Mouse (Mus musculus): ENCODE data around the gene Slc4a8. TPM values are rescaled to one million over a fixed set of nuclear protein-coding genes. Genes with fewer than 3 reads are reported as not detected.
A peak's percentile ranks its signal among the peaks of the same experiment; 100 is the strongest.

Slc4a8 gene
- polyA plus RNA-seq, 1 experiment from 2014 or later: 31.1 TPM

DNA sequence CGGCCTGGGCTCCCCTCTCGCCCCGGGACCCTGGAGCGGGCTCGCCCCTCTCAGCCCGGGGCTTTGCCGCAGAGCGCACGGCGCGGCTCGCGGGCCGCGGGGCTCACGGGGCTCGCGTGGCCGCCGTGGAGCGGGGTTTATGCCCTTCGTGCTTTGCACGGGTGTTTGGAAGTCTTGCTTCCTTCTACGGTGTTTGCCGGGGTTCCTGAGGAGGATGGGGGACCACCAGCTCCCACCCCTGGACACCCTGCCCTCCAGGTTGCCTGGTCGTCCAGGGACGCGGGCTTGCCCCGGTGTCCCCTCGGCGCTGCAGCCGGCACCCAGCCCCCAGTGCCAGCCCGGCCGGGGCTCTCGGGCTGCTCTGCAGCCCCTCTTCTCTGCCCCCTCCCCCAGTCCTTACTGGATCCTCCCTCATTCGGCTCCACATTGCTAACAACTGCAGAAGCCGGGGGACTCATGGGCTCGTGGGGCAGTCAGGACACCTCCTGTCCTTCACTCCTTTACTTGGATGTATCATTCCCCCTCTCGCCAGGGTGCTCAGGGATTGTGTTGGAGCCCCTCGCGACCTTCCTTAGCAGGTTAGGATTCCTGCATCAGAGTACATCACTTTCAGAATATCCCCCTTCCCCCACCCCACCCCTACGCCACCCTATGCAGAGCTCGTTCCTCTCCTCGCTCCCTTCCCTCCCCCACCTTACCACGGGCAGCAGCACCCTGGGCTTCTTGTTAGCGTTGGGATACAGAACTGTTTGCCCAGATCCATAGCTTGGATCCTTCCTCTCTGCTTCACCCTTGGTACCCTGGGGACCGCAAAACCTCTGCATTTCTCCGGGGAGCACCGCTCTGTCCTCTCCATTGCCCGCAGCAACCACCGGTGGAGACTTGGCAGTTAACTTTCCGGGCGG lies 109.8 kb downstream of the Slc4a8 start:
- no peaks in the 10 kb centered on the region for H3K36me3 ChIP-seq (ENCODE audit: control insufficient read depth, insufficient read depth, low read length)
- peak overlapping the region; percentile 86 for H3K27ac ChIP-seq (ENCODE audit: low read length)
- under 1% methylated on average over 51 of the region's 53 CpGs for WGBS
- peak overlapping the region; percentile 96 for H3K9ac ChIP-seq (ENCODE audit: low read depth, low read length)
- peak; percentile 70 for ATAC-seq
- H3K27me3 ChIP-seq (ENCODE audit: control insufficient read depth, insufficient read depth, low read depth, low read length): peaks cover 6% of the 10 kb centered on the region; the same call in 1 of the 2 replicates
- no peaks in the 10 kb centered on the region; the same call in 1 of the 2 replicates for H3K9me3 ChIP-seq (replicated peaks; ENCODE audit: control insufficient read depth, low read length, poor library complexity, severe bottlenecking)
- H3K4me3 ChIP-seq (ENCODE audit: low read depth, low read length): peak overlapping the region; percentile 91
- H3K4me2 ChIP-seq (ENCODE audit: low read length): peak overlapping the region; percentile 82
- H3K4me1 ChIP-seq (ENCODE audit: control insufficient read depth, insufficient read depth, low read length): peaks cover 28% of the 10 kb centered on the region

- H3K4me3 ChIP-seq (ENCODE audit: low read depth, low read length): peak overlapping the region; percentile 91
- no peak for ATAC-seq
- WGBS: 6% methylated on average over 16 of the region's 16 CpGs
- peaks cover 34% of the 10 kb centered on the region for H3K4me1 ChIP-seq (ENCODE audit: control insufficient read depth, insufficient read depth, low read length)
- peaks cover 4% of the 10 kb centered on the region; the same call in 1 of the 2 replicates for H3K27me3 ChIP-seq (ENCODE audit: control insufficient read depth, insufficient read depth, low read depth, low read length)
- peak overlapping the region; percentile 82 for H3K4me2 ChIP-seq (ENCODE audit: low read length)
- peak overlapping the region; percentile 2; the same call in 1 of the 2 replicates for H3K9ac ChIP-seq (ENCODE audit: low read depth, low read length)
- H3K27ac ChIP-seq (ENCODE audit: low read length): no peak overlapping the region
- H3K36me3 ChIP-seq (ENCODE audit: control insufficient read depth, insufficient read depth, low read length): no peaks in the 10 kb centered on the region
- no peaks in the 10 kb centered on the region for H3K9me3 ChIP-seq (replicated peaks; ENCODE audit: control insufficient read depth, low read length, poor library complexity, severe bottlenecking)
These were observed 111.6 kb downstream of the Slc4a8 start for GRCm38 (mm10) chr15:100873155-100873554.

Other genes with a start within 250 kb of the Slc4a8 start
- 38.6 and 43.0 TPM in 2 replicates for gene Tfcp2, start 209.7 kb upstream of the Slc4a8 start, polyA plus RNA-seq (2015; fragmentation: Nextera tagmentation; extraction: Ambion mirVana)
- gene Pou6f1, start 161.8 kb upstream of the Slc4a8 start, polyA plus RNA-seq (2015; fragmentation: Nextera tagmentation; extraction: Ambion mirVana): 33.1 and 36.4 TPM in 2 replicates
- 109 and 115 TPM in 2 replicates for gene Dazap2, start 146.4 kb upstream of the Slc4a8 start, polyA plus RNA-seq (2015; fragmentation: Nextera tagmentation; extraction: Ambion mirVana)
- 3.2 and 3.4 TPM in 2 replicates for gene Smagp, start 124.8 kb upstream of the Slc4a8 start, polyA plus RNA-seq (2015; fragmentation: Nextera tagmentation; extraction: Ambion mirVana)
- gene Bin2, start 92.2 kb upstream of the Slc4a8 start, polyA plus RNA-seq (2015; fragmentation: Nextera tagmentation; extraction: Ambion mirVana): 1.2 and 1.4 TPM in 2 replicates
- 0.68 and 0.85 TPM in 2 replicates for gene Cela1, start 73.8 kb upstream of the Slc4a8 start, polyA plus RNA-seq (2015; fragmentation: Nextera tagmentation; extraction: Ambion mirVana)
- gene Galnt6, start 32.4 kb upstream of the Slc4a8 start, polyA plus RNA-seq (2015; fragmentation: Nextera tagmentation; extraction: Ambion mirVana): 0.19 and 0.24 TPM in 2 replicates
- 18.1 and 24.4 TPM in 2 replicates for gene Scn8a, start 108.1 kb downstream of the Slc4a8 start, polyA plus RNA-seq (2015; fragmentation: Nextera tagmentation; extraction: Ambion mirVana)